Mouse (Mus musculus) lung, embryonic 14.5 days (tissue): ENCODE results near the gene Ncoa1. TPM values are rescaled to one million over a fixed set of nuclear protein-coding genes. Genes with fewer than 3 reads are reported as not detected.

ENCODE experiments used
- ATAC-seq: fragments of 200-750 bp; cut with Nextera tagmentation; 2 replicates; pipeline ENCODE4 v1.8.0; 2017; ENCODE audit warnings: mild to moderate bottlenecking, moderate TSS enrichment, moderate library complexity; ENCODE audit not compliant: insufficient read depth
- DNase-seq: peaks from one replicate; pipeline ENCODE4 v3.0.0-alpha.2; 2015
- H3K27ac ChIP-seq: fragments of 300-500 bp; sonication (generic); 2 replicates; pipeline ENCODE4 v1.5.1; 2014; ENCODE audit warnings: low read depth, mild to moderate bottlenecking, moderate library complexity
- H3K27me3 ChIP-seq: fragments of 300-500 bp; sonication (generic); 2 replicates; pipeline ENCODE4 v1.6.1; 2014; ENCODE audit warnings: low read length, control low read depth; ENCODE audit not compliant: insufficient read depth
- H3K36me3 ChIP-seq: fragments of 300-500 bp; sonication (generic); 2 replicates; pipeline ENCODE4 v1.6.1; 2014; ENCODE audit warnings: control low read depth; ENCODE audit not compliant: insufficient read depth
- H3K4me1 ChIP-seq: fragments of 300-500 bp; sonication (generic); 2 replicates; pipeline ENCODE4 v1.6.1; 2014; ENCODE audit warnings: antibody characterized with exemption, control low read depth; ENCODE audit not compliant: insufficient read depth
- H3K4me2 ChIP-seq: fragments of 300-500 bp; sonication (generic); 2 replicates; pipeline ENCODE4 v1.6.1; 2014; ENCODE audit warnings: mild to moderate bottlenecking
- H3K4me3 ChIP-seq: fragments of 300-500 bp; sonication (generic); 2 replicates; pipeline ENCODE4 v1.5.1; 2014; ENCODE audit warnings: low read depth, low read length
- H3K9ac ChIP-seq: fragments of 300-500 bp; sonication (generic); 2 replicates; pipeline ENCODE4 v1.6.1; 2014
- H3K9me3 ChIP-seq: fragments of 300-500 bp; sonication (generic); 2 replicates; pipeline ENCODE4 v1.6.1; 2016; ENCODE audit warnings: low read depth, low read length, control low read depth
- CTCF ChIP-seq: IDR thresholded peaks from 2 replicates; pipeline ENCODE4 v1.5.1; 2016; ENCODE audit warnings: antibody characterized with exemption, low read depth
- WGBS: fragments of 180-500 bp; shearing (Covaris S2); extraction: QIAGEN DNeasy Blood & Tissue Kit; methylation state at CpG from one replicate; pipeline ENCODE4 v1.1.7; 2014; 5-methylcytosine and 5-hydroxymethylcytosine counted together
- polyA plus RNA-seq: library from polyadenylated mRNA; unstranded; fragments of >200 nt; fragmentation: Nextera tagmentation; extraction: Ambion mirVana; gene quantifications from 2 replicates; pipeline ENCODE4 v1.2.1, GENCODE M21; 2014

Gene Ncoa1
- polyA plus RNA-seq, 1 experiment from 2014 or later = 13.1 TPM

GRCm38 (mm10) chr12:4507461-4507860, 30.5 kb upstream of the Ncoa1 start:
- TF ChIP-seq CTCF = no peak
- Histone ChIP-seq H3K4me2 (no peak overlapping the region), H3K27me3 (no peaks in the 10 kb centered on the region), H3K4me1 (no peaks in the 10 kb centered on the region), H3K27ac (no peak overlapping the region), H3K9ac (no peak overlapping the region), H3K9me3 (no peaks in the 10 kb centered on the region), H3K4me3 (no peak overlapping the region), H3K36me3 (no peaks in the 10 kb centered on the region)
- 28% methylated on average over 6 of the region's 6 CpGs for WGBS
- DNase-seq (no peak), ATAC-seq (no peak)

- Histone ChIP-seq H3K4me3 (no peak overlapping the region), H3K27ac (no peak overlapping the region), H3K9me3 (no peaks in the 10 kb centered on the region), H3K4me2 (no peak overlapping the region), H3K27me3 (no peaks in the 10 kb centered on the region), H3K9ac (no peak overlapping the region), H3K36me3 (no peaks in the 10 kb centered on the region), H3K4me1 (no peaks in the 10 kb centered on the region)
- WGBS = 30% methylated on average over 7 of the region's 7 CpGs
- TF ChIP-seq CTCF = no peak
- DNase-seq (no peak), ATAC-seq (no peak)
These were observed 29.9 kb upstream of the Ncoa1 start for GRCm38 (mm10) chr12:4506810-4507430.

- Histone ChIP-seq H3K4me3 (no peak overlapping the region), H3K4me2 (no peak overlapping the region), H3K4me1 (no peaks in the 10 kb centered on the region), H3K27me3 (no peaks in the 10 kb centered on the region), H3K9ac (no peak overlapping the region), H3K27ac (no peak overlapping the region), H3K9me3 (no peaks in the 10 kb centered on the region), H3K36me3 (no peaks in the 10 kb centered on the region)
- ATAC-seq = no peak
- no peak for TF ChIP-seq CTCF
- WGBS = 74% methylated on average over 6 of the region's 6 CpGs
- DNase-seq = no peak
These were observed 28.3 kb upstream of the Ncoa1 start for GRCm38 (mm10) chr12:4505298-4505697.

- H3K27ac ChIP-seq = no peak overlapping the region
- ATAC-seq = no peak
- no peak overlapping the region for H3K9ac ChIP-seq
- no peak for TF ChIP-seq CTCF
- no peak overlapping the region for H3K4me3 ChIP-seq
- no peak overlapping the region for H3K4me2 ChIP-seq
- H3K4me1 ChIP-seq = no peaks in the 10 kb centered on the region
- no peaks in the 10 kb centered on the region for H3K9me3 ChIP-seq
- WGBS = 71% methylated on average over 2 of the region's 2 CpGs
- DNase-seq = no peak
- H3K36me3 ChIP-seq = no peaks in the 10 kb centered on the region
- H3K27me3 ChIP-seq = no peaks in the 10 kb centered on the region
These were observed 26.8 kb upstream of the Ncoa1 start for GRCm38 (mm10) chr12:4503673-4504326.

- H3K4me2 ChIP-seq = no peak overlapping the region
- no peaks in the 10 kb centered on the region for H3K36me3 ChIP-seq
- WGBS = 21% methylated on average over 3 of the region's 3 CpGs
- H3K9ac ChIP-seq = no peak overlapping the region
- H3K27me3 ChIP-seq = no peaks in the 10 kb centered on the region
- H3K9me3 ChIP-seq = no peaks in the 10 kb centered on the region
- no peak overlapping the region for H3K4me3 ChIP-seq
- no peak overlapping the region for H3K27ac ChIP-seq
- ATAC-seq (no peak), DNase-seq (no peak)
- H3K4me1 ChIP-seq = no peaks in the 10 kb centered on the region
- TF ChIP-seq CTCF = no peak
These were observed 24.9 kb upstream of the Ncoa1 start for GRCm38 (mm10) chr12:4501916-4502315.

GRCm38 (mm10) chr12:4500516-4500915, 23.5 kb upstream of the Ncoa1 start:
- WGBS = 94% methylated on average over 4 of the region's 4 CpGs
- Histone ChIP-seq H3K4me2 (no peak overlapping the region), H3K4me1 (no peaks in the 10 kb centered on the region), H3K9ac (no peak overlapping the region), H3K27ac (no peak overlapping the region), H3K36me3 (no peaks in the 10 kb centered on the region), H3K4me3 (no peak overlapping the region), H3K9me3 (no peaks in the 10 kb centered on the region), H3K27me3 (no peaks in the 10 kb centered on the region)
- no peak for TF ChIP-seq CTCF
- DNase-seq (no peak), ATAC-seq (no peak)

- TF ChIP-seq CTCF = no peak
- Histone ChIP-seq H3K27ac (no peak overlapping the region), H3K4me3 (no peak overlapping the region), H3K9ac (no peak overlapping the region), H3K27me3 (no peaks in the 10 kb centered on the region), H3K36me3 (no peaks in the 10 kb centered on the region), H3K4me2 (no peak overlapping the region), H3K4me1 (no peaks in the 10 kb centered on the region), H3K9me3 (no peaks in the 10 kb centered on the region)
- 76% methylated on average over 3 of the region's 3 CpGs for WGBS
- ATAC-seq (no peak), DNase-seq (no peak)
These were observed 22.7 kb upstream of the Ncoa1 start for GRCm38 (mm10) chr12:4499651-4500175.
